Mouse (Mus musculus) heart, adult 8-10 months (tissue): ENCODE data around the gene 2010111I01Rik. TPM values are rescaled to one million over a fixed set of nuclear protein-coding genes. Genes with fewer than 3 reads are reported as not detected.
"Not testable (repeated sequence)": the region's sequence is repeated elsewhere in the genome, so short reads cannot be mapped to it uniquely, and the experiment has no call there.

Experiments used
- DNase-seq: peaks from one replicate; pipeline ENCODE4 v3.0.0; 2022; ENCODE audit warnings: low spot score
- microRNA-seq: library from miRNA; unstranded; fragments of <30 nt; microRNA quantifications from one replicate; pipeline ENCODE4 v1.2.0, GENCODE M21; 2022
- total RNA-seq, 4 experiments: library from RNA; stranded (reverse); gene quantifications; 2 replicates each; pipeline ENCODE4 v1.2.4; 2022

2010111I01Rik gene
- total RNA-seq, 4 experiments from 2014 or later = 91.5 to 112 (median 98.3) TPM

GRCm38 (mm10) chr13:63339946-63340345, 375.3 kb downstream of the 2010111I01Rik start:
- no peak for DNase-seq

- no peak for DNase-seq
Measured at GRCm38 (mm10) chr13:63342781-63343180, 378.1 kb downstream of the 2010111I01Rik start.

- no peak for DNase-seq
Measured at GRCm38 (mm10) chr13:63344481-63344880, 379.8 kb downstream of the 2010111I01Rik start.

- DNase-seq = no peak
Measured at GRCm38 (mm10) chr13:63345476-63346225, 381.0 kb downstream of the 2010111I01Rik start.

DNA sequence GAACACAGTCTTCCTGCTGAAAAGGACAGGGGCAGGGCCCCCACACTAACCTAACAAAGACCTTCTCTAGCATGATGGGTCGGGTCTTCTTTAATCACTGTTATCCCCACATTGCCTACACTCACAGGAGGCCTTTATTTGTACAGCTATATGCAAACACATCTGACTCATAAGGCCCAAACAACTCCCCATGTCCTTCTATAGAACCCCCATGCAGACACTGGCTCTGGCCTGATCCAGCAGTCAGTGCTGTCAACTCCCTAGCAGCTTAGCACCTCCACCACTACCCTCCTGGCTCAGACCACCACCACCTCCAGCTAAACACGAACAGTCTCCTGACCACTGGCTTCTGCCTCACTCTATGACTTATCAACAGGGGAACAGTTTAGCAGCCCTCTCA, 382.9 kb downstream of the 2010111I01Rik start:
- DNase-seq = no peak

DNA sequence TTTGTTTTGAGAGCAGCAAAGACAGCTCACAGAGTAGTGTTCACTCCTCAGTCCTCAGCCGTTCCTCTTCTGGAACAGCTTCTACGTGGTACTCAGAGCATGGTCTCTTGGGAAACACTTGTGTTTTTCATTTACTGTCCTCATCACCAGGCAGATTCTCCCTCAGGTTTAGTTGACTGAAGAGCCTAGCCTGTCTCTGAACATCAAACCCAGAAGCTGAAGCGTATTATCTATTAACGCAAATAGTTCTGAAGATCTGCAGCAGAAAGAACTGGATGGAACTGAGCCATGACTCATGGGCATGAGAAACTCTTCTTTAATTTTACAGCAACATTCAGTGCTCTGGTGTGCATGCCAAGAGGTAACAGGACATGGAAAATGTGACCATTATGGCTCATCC, 385.4 kb downstream of the 2010111I01Rik start:
- no peak for DNase-seq

GRCm38 (mm10) chr13:63353312-63353711, 388.6 kb downstream of the 2010111I01Rik start:
- not testable (repeated sequence) for DNase-seq

DNA sequence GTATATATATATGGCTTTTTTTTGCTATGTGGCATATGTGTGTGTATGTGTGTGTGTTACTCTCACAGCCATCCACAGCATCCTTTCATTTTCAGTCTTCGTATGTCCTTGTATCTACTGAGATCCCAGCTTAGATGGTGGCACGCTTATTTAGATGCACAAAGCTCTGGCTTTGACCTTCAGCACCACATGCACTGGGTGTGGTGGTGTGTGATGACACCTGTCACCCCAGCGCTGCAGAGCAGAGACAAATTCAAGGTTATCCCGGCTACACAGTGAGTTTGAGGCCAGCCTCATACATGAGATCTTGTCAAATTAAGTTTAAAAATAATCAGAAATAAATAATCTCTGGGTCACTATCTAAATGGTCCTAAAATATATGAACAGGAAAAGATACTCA, 391.4 kb downstream of the 2010111I01Rik start:
- no peak for DNase-seq

DNA sequence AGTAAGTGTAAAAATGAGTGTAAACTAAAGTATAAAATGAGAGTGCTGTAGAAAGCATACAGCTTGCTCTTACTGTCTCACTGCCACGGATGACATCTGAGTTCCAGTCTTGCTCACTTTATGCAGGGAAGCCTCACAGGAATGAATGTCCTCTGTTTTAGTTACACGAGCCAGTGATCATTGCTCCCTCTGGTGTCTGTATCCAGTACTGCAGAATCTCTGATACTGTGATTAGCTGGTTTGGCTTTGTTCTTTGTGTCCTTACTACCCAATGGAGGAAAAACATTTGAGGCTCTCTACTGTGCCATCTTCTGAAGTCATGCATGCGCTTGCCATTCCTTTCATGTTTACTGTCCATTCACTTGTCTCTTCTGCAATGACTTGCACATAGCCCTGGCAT, 391.9 kb downstream of the 2010111I01Rik start:
- DNase-seq = peak; percentile 65

DNA sequence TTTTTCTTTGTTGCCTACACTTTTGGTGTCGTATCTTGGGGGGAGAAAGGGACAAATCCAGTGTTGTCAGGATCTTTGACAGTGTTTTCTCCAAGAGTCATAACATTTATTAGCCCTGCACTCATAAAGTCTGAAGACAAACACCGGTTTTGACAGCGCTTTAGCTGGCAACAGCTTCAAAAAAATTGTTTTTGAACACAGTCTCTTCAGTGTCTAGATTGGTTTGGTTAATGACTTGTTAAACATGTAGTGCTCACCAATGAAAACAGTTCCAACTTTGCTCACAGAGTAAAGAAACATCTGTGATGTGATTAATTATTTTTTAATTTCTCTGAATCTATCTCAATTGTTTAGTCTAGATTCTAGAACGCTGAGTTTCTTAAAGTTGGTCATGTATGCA, 394.7 kb downstream of the 2010111I01Rik start:
- no peak for DNase-seq

DNA sequence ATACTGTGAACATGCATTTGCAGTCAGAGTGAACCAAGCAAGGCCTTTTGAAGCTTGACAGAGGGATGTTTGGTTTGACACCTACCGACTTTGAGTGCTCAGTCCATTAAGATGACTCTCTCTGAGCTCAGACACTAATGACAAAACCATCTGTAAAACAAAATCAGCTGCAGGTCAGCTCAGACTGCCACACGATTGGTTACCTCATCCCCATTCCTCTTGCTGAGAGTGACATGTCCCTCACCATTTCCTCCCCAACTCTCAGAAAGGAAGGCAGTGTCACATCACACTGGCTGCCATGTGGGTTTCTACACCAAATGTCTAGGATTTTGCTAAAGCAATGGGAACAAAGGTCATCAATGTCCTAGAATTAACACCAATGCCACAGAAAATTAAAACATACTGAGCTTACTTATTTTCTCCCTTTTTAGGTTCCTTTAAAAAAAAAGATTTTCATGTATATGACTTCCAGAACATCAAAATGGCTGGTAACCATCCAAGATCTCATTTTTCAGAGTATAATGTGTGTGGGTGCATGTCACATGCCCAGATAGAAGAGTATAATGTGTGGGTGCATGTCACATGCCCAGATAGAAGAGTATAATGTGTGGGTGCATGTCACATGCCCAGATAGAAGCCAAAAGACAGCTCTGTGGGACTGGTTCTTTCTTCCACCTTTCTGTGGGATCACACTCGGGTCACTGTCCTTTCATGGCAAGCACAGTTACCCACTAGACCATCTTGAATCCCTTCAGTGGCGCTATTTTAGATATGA, 395.6 kb downstream of the 2010111I01Rik start:
- DNase-seq = no peak

DNA sequence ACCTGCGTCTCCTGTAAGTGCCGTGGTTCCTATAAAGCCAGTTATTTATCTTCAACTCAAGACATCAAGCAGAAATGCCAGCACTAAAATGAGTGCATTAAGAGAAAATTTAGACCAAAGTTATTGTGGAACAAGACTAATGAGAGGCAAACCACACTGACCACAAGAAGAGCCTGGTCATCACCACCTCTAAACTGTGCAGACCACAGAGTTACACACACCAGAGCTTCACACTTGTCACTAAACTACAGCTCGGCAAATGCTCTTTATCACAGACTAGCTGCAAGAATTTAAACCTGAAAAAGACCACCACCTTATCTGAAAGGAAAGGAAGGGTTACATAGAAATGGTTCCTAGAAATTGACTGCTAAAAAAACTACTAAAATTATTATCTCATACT, 397.1 kb downstream of the 2010111I01Rik start:
- DNase-seq = no peak

GRCm38 (mm10) chr13:63373460-63374166, 408.9 kb downstream of the 2010111I01Rik start:
- DNase-seq = no peak

Small RNA genes lying within 50 kb of the gene (microRNA-seq; reads per million reads assigned to microRNA genes)
- gene Mir23b (69,358 reads per million, percentile 98 among the genes with 10 or more reads in this experiment), gene Mir24-1 (not detected), gene Mir27b (9,424 reads per million, percentile 95 among the genes with 10 or more reads in this experiment), gene Mir3074-1 (not detected)

Other genes with a start within 250 kb of the 2010111I01Rik start
- gene Platr25, start 204.2 kb upstream of the 2010111I01Rik start, total RNA-seq = 1 to 10 TPM; 2.0 to 2.4 (median 2.2) TPM
- 1 to 10 TPM in 1 of 4 experiments, under 1 TPM in 3; 0.57 to 1.9 (median 0.78) TPM for gene Gm5141, start 179.1 kb upstream of the 2010111I01Rik start, total RNA-seq
- 10 to 100 TPM; 22.4 to 35.1 (median 26.2) TPM for gene Fbp2, start 106.5 kb upstream of the 2010111I01Rik start, total RNA-seq
- gene Fbp1, start 76.6 kb upstream of the 2010111I01Rik start, total RNA-seq = not detected